Comparison of ENCODE assay signal across 15 mouse cellular contexts in genomic region chr11:89066126-89066525, GRCm38 (mm10). TPM values are rescaled to one million over a fixed set of nuclear protein-coding genes. Genes with fewer than 3 reads are reported as not detected.
"Had no signal": no experiment of that assay in that cellular context is flagged by ENCODE, and none has a peak within 500 bp of the region (broad histone marks: within the 10 kb centered on the region; RNA-seq: fewer than 3 reads in every experiment).

No protein-coding gene starts in this region.

- H3K27ac ChIP-seq: left cerebral cortex, adult 2 months; limb, embryonic 10.5 days; liver, embryonic 15.5 days; macrophage; midbrain, embryonic 15.5 days; neural tube, embryonic 12.5 days; stomach, postnatal 0 days had no signal

- H3K36me3 ChIP-seq: limb, embryonic 10.5 days; liver, embryonic 15.5 days; midbrain, embryonic 15.5 days; neural tube, embryonic 12.5 days had no signal

- H3K4me3 ChIP-seq: left cerebral cortex, adult 2 months; limb, embryonic 10.5 days; liver, embryonic 15.5 days; megakaryocyte, embryonic 14.5 days; midbrain, embryonic 15.5 days; neural tube, embryonic 12.5 days had no signal

- H3K9ac ChIP-seq: liver, embryonic 15.5 days; lung, embryonic 14.5 days; midbrain, embryonic 15.5 days; neural tube, embryonic 12.5 days had no signal

- DNase-seq: kidney, adult 8-10 months; lung, embryonic 14.5 days; lung, postnatal 14 days had no signal

- H3K4me1 ChIP-seq: midbrain, embryonic 15.5 days; neural tube, embryonic 12.5 days had no signal

- H3K9me3 ChIP-seq: limb, embryonic 10.5 days; liver, embryonic 15.5 days; midbrain, embryonic 15.5 days; neural tube, embryonic 12.5 days had no signal

RNA-seq across cellular contexts. Expression of gene Gm525, which starts 7.5 kb away (rescaled TPM):
- total RNA-seq: layer of hippocampus, postnatal 25 days; left cerebral cortex, postnatal 14 days; monocyte, adult 5-6 weeks; neutrophil, adult 5-6 weeks had no signal
